Mouse (Mus musculus) mouse embryonic stem cell (cell line): Measurements from ENCODE around the gene Wdr63.

Source experiments
- in situ Hi-C, 2 experiments: fragments of 300-500 bp; cut with MboI; formaldehyde crosslinking; loops; 1 replicate in 1 of 2; 3 replicates in 1 of 2; pipeline ENCODE4 v1.14.3; 2019 to 2020; ENCODE audit warnings: low sequenced_read_pairs in 2 of 2, low pct_unique_long_range_greater_than_20kb in 1 of 2, mixed read lengths in 1 of 2; ENCODE audit not compliant: unreplicated experiment in 1 of 2

Gene Wdr63

GRCm38 (mm10) chr3:146072780-146073179 is 35.1 kb downstream of the Wdr63 start:
- in situ Hi-C loops: no loop called here

GRCm38 (mm10) chr3:146069276-146069675 is 38.7 kb downstream of the Wdr63 start:
- in situ Hi-C loops: no loop called here

GRCm38 (mm10) chr3:146063146-146063545 is 44.8 kb downstream of the Wdr63 start:
- in situ Hi-C loops: no loop called here

DNA sequence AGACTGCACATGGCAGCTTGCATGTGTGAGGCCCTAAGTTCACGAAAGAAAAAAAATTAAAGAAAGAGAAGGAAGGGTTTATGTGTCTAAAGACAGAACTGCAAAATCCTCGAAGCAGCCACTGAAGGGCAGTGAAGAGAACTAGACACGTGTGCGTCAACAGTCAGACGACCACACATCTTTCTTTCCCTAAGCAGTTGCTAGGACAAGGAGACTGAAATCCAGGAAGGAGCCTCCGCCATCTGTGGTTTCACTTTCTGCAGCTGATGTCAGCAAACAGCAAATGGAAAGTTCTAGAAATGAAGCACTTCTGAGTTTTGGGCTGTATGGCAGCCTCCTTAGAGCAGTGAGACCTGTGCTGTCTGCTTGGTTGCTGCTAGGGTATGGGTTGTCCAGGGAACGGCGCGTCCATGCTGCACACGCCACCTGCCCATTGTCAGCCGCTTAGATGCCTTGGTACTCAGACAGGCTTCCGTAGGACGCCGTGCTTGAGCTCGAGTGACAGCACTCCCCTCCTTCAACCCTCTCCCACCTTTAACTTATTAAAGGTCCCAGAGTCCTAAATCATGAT is 48.5 kb downstream of the Wdr63 start:
- in situ Hi-C loops: loop anchor here (5.0 kb wide), 2 partner anchors 118 to 123 kb away; no protein-coding TSS in a partner anchor

DNA sequence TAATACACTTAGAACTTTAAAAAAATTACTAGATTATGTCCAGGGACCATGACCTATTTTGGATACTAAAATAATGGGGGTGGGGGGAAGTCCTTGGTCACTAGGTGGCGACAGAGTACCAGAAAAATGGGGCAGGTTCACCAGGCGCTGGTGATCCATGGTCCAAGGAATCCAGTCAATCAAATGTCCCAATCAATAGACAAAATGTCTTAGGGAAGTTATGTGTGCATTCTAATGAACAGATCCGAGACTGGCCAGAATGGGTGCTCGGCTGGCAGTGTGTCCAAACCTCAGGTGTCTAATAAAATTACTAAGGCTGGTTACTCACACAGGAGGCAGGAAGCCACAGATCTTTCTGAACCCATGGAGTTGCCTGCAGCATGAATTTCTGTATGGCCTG is 49.7 kb downstream of the Wdr63 start:
- in situ Hi-C loops: loop anchor here (5.0 kb wide), 2 partner anchors 119 to 124 kb away; no protein-coding TSS in a partner anchor

- in situ Hi-C loops: loop anchor here (5.0 kb wide), 2 partner anchors 120 to 125 kb away; no protein-coding TSS in a partner anchor
These were observed 50.8 kb downstream of the Wdr63 start for GRCm38 (mm10) chr3:146057131-146057530.

GRCm38 (mm10) chr3:146053873-146054272 is 54.1 kb downstream of the Wdr63 start:
- in situ Hi-C loops: no loop called here

- in situ Hi-C loops: no loop called here
These were observed 54.7 kb downstream of the Wdr63 start for GRCm38 (mm10) chr3:146053082-146053814.

- in situ Hi-C loops: no loop called here
These were observed 56.5 kb downstream of the Wdr63 start for GRCm38 (mm10) chr3:146051277-146052007.

GRCm38 (mm10) chr3:146049951-146050350 is 58.0 kb downstream of the Wdr63 start:
- in situ Hi-C loops: no loop called here

GRCm38 (mm10) chr3:146047704-146048207 is 60.2 kb downstream of the Wdr63 start:
- in situ Hi-C loops: no loop called here

DNA sequence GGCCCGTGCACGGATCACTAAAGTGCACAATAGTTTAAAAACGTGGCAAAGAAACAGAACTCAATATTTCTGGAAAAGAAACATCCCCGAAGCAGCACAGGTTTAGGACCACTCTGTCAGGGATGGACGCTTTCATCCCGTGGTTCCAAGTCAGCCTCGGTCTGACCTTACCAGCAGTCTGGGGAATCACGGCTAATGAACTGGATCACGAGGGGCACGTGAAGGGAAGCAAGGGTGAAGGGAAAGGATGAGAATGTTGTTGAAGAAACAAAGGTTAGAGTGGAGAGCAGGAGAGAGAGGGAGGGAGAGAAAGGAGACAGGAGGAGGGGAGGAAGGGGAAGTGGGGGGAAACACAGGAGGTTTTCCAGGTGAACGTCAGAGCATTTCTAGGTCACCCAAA is 61.9 kb downstream of the Wdr63 start:
- in situ Hi-C loops: no loop called here

DNA sequence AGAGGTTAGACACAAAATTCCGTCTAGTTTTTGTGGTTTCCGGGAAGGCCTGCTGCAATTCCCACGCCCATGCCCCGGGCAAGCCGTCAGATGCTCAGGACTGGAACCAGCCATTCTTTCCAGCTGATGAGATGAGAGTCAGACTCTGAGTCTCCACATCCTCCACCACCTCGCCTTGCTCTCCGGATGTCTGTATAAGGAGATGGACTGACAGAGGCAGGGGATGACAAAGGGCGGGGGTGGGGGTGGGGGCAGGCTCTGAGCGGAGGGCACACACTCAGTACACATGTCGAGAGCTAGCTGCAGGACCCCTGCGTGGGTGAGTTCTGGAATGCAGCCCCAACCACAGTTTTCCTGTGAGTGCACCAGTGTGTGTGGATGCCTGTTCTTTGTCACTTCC is 63.0 kb downstream of the Wdr63 start:
- in situ Hi-C loops: no loop called here

DNA sequence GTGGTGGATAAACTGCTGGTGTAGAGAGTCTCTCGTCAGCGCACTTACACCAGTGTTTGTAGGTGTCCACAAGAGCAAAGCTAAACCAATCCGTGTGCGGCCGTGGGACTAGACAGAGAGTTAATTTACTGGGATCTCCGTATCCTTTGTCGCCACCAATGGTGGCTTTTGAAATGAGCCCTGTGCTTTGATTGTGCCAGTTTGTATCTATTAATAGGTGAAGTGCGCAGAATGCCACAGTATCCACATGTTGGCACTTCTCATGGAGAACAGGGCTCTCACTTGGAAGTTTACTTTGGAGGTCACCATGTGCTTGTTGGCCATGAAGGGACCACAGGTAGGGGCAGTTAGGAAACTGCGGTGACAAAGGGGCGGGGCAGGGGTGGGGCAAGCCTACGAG is 66.5 kb downstream of the Wdr63 start:
- in situ Hi-C loops: no loop called here

GRCm38 (mm10) chr3:146039132-146039903 is 68.6 kb downstream of the Wdr63 start:
- in situ Hi-C loops: no loop called here

- in situ Hi-C loops: no loop called here
These were observed 70.0 kb downstream of the Wdr63 start for GRCm38 (mm10) chr3:146037906-146038305.

GRCm38 (mm10) chr3:146032976-146033375 is 75.0 kb downstream of the Wdr63 start:
- in situ Hi-C loops: no loop called here

DNA sequence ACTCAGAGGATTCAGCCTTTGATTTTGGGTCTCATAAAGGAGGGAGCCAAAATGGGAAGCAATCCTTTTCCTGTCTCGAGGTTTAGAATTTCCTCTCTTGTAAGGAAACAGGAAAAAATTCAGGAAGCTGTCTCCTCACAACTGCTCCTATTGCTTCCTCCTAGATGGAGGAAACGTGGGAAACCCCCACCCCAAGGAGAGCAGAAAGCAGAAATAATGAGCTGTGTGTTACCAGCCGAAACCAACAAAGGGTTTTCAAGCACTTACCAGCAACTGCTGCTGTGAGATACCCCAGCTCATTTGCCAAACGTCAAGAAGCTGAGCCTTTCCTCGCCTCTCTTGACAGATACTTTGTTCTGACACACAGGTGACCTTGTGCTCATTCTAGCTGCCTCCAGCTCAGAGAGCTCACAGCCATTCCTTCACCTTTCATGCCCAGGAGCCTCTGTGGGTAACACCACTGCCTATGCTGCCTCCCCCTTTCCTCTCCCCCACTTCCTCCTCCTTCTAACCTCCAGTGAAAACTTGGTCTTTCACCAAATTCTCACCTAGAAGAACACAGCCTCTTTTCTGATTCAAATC is 77.6 kb downstream of the Wdr63 start:
- in situ Hi-C loops: no loop called here
